Mouse (Mus musculus): ENCODE measurements around the gene Mto1. TPM values are rescaled to one million over a fixed set of nuclear protein-coding genes. Genes with fewer than 3 reads are reported as not detected.
"Not testable (repeated sequence)": the region's sequence is repeated elsewhere in the genome, so short reads cannot be mapped to it uniquely, and the experiment has no call there.

Mto1 gene
- total RNA-seq, 1 experiment from 2014 or later, result 47.7 TPM

DNA sequence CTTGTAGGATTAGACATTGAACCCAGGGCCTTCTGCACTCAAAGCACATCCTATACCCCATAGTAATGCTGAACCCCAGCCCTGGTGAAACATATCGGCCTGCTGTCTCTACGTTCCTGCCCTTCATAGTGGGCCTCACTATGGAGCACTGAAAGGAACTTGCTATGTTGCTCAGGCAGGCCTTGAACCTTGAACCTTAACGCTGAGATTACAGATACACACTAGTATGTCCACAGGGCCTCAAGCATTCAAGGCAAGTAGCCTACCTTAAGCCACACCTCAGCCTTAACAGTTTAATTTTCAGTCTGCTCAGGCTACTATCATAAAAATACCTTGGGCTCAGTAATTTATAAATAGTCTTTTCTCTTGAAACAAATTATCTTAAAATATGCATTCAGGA lies 44.2 kb downstream of the Mto1 start:
- no peak for ATAC-seq (replicated peaks in 1 of 2; ENCODE audit: insufficient read depth in 1 of 2, low FRiP score in 2 of 2, low TSS enrichment in 1 of 2, low read depth in 1 of 2, poor library complexity in 2 of 2, severe bottlenecking in 2 of 2)

DNA sequence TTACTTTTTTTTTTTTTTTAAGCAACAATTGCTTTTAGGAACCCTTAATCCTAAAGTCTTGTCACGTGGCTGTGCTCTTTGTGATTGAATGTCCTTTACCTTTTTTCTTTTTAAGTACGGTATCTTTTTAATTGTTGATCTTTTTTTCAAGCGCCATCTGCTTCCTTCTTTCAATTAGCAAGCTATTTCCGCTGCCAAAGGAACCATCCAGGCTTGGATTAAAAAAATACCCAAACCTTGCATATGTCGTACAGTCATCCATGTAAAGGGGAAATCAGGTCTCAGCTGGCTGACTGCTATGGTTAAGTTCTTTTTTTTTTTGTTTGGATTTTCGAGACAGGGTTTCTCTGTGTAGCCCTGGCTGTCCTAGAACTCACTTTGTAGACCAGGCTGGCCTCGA lies 45.2 kb downstream of the Mto1 start:
- ATAC-seq (replicated peaks in 1 of 2; ENCODE audit: insufficient read depth in 1 of 2, low FRiP score in 2 of 2, low TSS enrichment in 1 of 2, low read depth in 1 of 2, poor library complexity in 2 of 2, severe bottlenecking in 2 of 2), result 0 out of 4 replicates have a peak, but pooled peaks of 1 of the 2 experiments have one; percentile 4

- ATAC-seq (replicated peaks in 1 of 2; ENCODE audit: insufficient read depth in 1 of 2, low FRiP score in 2 of 2, low TSS enrichment in 1 of 2, low read depth in 1 of 2, poor library complexity in 2 of 2, severe bottlenecking in 2 of 2), result no peak
Measured at GRCm38 (mm10) chr9:78500386-78500785, 52.4 kb downstream of the Mto1 start.

DNA sequence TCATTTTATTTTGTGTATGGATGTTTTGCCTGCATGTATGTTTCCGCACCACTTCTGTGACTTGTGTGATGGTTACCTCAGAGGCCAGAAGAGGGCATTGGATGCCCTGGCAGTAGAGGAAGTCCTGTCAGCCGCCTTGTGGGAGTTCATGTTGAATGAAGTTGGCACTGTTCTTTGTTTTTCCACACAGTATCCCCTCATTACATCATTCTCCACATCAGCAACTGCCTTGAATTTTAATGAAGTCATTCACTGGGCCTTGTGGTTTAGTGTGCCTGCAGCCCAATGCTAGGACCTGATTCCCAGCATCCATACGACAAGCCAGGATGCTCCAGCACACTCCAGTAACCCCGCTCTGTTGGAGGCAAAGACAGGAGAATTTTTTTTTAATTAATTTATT lies 53.3 kb downstream of the Mto1 start:
- ATAC-seq (replicated peaks in 1 of 2; ENCODE audit: insufficient read depth in 1 of 2, low FRiP score in 2 of 2, low TSS enrichment in 1 of 2, low read depth in 1 of 2, poor library complexity in 2 of 2, severe bottlenecking in 2 of 2), result no peak

- no peak for ATAC-seq (replicated peaks in 1 of 2; ENCODE audit: insufficient read depth in 1 of 2, low FRiP score in 2 of 2, low TSS enrichment in 1 of 2, low read depth in 1 of 2, poor library complexity in 2 of 2, severe bottlenecking in 2 of 2)
Measured at GRCm38 (mm10) chr9:78503223-78504079, 55.4 kb downstream of the Mto1 start.

- no peak for ATAC-seq (replicated peaks in 1 of 2; ENCODE audit: insufficient read depth in 1 of 2, low FRiP score in 2 of 2, low TSS enrichment in 1 of 2, low read depth in 1 of 2, poor library complexity in 2 of 2, severe bottlenecking in 2 of 2)
Measured at GRCm38 (mm10) chr9:78504133-78504532, 56.1 kb downstream of the Mto1 start.

- ATAC-seq (replicated peaks in 1 of 2; ENCODE audit: insufficient read depth in 1 of 2, low FRiP score in 2 of 2, low TSS enrichment in 1 of 2, low read depth in 1 of 2, poor library complexity in 2 of 2, severe bottlenecking in 2 of 2), result no peak
Measured at GRCm38 (mm10) chr9:78504679-78505078, 56.7 kb downstream of the Mto1 start.

DNA sequence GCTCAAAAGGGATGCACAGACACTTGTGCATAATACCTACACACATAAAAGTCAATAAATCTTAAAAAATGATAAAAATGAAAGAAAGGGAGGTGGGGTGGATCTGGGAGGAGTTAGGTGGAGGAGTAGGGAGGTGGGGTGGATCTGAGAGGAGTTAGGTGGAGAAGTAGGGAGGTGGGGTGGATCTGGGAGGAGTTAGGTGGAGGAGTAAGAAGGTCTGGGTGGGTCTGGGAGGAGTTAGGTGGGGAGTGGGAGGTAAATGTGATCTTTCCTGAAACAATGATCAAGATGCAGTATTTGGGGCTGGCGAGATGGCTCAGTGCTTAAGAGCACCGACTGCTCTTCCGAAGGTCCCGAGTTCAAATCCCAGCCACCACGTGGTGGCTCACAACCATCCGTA lies 57.2 kb downstream of the Mto1 start:
- no peak for ATAC-seq (replicated peaks in 1 of 2; ENCODE audit: insufficient read depth in 1 of 2, low FRiP score in 2 of 2, low TSS enrichment in 1 of 2, low read depth in 1 of 2, poor library complexity in 2 of 2, severe bottlenecking in 2 of 2)

DNA sequence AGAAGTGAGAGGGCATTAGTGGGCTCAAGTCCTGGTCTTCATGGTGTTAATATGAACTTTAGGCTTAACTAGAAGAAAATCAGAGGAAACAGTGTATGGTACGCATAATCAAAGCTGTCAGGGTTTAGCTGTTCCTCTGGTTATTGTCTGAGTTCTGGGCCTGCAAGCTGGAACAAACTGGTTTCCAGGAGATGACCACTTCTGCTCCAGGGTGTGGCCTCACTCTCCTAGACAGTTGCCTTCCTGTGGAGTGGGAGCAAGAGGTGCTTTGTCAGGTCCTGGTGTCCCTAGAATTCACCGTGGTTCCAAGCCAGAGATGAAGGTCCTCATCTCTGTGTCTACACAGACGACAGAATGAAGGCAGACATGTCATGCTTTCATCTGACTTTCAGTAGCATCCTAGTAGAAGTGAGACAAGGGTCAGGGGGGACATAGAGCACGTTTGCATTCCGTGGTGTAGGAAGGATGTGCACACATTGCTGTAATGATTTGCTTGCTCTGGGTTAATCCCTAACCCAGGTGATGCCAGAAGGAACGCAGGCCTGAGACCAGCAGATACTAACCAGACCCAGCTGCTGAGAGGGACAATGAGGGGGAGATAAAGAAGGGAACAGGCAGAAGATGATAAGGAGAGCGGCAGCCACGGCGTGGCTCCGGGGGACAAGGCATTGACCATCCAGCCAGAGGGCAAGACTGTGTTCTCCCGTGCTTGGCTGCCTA lies 58.2 kb downstream of the Mto1 start:
- no peak for ATAC-seq (replicated peaks in 1 of 2; ENCODE audit: insufficient read depth in 1 of 2, low FRiP score in 2 of 2, low TSS enrichment in 1 of 2, low read depth in 1 of 2, poor library complexity in 2 of 2, severe bottlenecking in 2 of 2)

DNA sequence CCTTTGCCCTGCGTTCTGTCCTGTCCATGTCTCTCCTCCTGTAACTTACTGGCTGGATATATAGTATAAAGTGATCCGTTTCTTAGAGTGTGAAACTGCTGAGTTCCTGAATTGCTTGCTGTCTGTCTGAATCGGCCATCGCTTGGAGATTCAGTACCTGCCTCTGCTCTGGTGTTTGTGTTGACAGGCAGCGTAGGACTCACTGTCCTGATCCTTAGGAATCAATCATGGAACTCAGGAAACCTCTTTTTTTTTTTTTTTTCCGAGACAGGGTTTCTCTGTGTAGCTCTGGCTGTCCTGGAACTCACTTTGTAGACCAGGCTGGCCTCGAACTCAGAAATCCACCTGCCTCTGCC lies 58.7 kb downstream of the Mto1 start:
- no peak for ATAC-seq (replicated peaks in 1 of 2; ENCODE audit: insufficient read depth in 1 of 2, low FRiP score in 2 of 2, low TSS enrichment in 1 of 2, low read depth in 1 of 2, poor library complexity in 2 of 2, severe bottlenecking in 2 of 2)

DNA sequence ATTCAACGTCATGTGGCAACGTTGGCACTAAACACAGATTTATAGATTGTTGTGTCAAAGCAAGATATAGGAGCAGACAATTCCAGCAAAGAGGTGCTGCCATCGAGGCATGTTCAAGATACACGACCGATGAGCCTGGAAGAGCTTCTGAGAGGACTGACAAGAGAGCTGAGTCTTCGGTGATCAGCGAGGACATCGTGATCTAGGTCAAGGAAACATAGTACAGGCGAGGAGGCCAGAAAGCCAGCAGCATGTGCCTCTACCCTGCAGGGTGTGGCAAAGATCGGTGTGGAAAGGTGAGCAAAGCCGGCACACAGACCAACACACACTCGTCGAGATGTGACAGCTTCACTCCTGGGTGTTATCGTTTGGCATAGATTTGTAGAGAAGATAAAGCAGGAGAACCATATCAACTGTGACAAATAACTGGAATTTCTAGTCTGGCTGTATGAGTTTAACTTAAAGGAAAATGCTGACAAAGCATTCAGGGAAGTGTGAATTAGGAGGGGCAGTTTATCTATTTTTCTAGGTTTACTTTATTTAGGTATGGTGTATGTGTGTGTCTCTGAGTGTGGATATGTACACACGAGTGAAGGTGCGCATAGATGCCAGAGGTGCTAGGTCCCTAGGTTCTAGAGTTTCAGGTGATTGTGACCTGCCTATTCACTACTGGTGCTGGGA lies 60.2 kb downstream of the Mto1 start:
- no peak for ATAC-seq (replicated peaks in 1 of 2; ENCODE audit: insufficient read depth in 1 of 2, low FRiP score in 2 of 2, low TSS enrichment in 1 of 2, low read depth in 1 of 2, poor library complexity in 2 of 2, severe bottlenecking in 2 of 2)

GRCm38 (mm10) chr9:78511705-78512104 lies 63.7 kb downstream of the Mto1 start:
- ATAC-seq (replicated peaks in 1 of 2; ENCODE audit: insufficient read depth in 1 of 2, low FRiP score in 2 of 2, low TSS enrichment in 1 of 2, low read depth in 1 of 2, poor library complexity in 2 of 2, severe bottlenecking in 2 of 2), result no peak

DNA sequence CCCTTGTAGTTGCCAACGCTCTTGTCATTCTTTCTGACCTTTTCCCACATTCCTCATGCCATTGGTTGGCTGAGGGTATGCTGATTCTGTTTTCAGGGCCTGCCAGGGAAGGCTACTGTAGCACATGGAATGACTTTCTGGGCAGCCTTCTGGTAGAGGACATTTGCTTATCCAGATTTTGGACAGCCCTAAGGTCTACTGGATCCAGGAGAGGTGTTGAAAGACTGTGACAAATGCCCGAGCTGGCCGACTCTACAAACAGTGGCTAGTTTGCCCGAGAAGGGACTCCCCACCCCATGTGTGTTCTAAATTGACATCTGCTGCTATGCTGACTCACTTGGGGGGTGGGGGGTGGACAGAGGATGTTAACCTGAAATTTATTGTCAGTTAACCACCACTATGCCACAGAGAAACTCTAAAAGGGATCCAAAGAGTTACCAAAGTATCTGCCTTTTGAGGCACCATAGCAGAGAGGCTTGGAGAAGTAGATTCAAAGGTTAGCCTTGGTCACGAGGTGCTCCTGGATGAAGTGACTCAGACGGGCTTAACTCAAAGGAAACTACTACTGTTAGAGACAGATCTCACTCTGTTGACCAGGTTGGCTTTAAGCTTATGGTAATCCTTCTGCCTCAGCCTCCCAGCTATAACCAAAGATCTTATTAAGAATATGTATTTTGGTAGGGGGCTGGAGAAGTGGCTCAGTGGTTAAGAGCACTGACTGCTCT lies 65.9 kb downstream of the Mto1 start:
- ATAC-seq (replicated peaks in 1 of 2; ENCODE audit: insufficient read depth in 1 of 2, low FRiP score in 2 of 2, low TSS enrichment in 1 of 2, low read depth in 1 of 2, poor library complexity in 2 of 2, severe bottlenecking in 2 of 2), result no peak

DNA sequence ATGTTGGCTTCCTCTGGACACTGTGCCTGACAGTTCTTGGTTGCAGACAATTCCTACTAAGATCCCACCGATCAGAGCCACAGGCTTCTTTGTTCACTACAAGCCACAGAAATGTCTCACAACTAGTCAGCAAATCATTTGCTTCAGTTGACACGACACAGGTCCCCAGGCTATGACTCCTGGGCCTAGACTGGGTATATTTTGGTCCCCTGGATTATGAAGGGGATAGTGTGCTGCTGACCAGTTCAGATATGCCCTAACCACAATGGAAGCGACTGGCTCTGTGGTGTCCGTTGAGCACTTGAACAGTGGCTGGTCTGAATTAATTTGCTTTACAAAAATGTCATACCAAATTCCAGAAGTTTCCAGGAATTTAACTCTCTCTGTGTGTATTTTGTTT lies 66.7 kb downstream of the Mto1 start:
- ATAC-seq (replicated peaks in 1 of 2; ENCODE audit: insufficient read depth in 1 of 2, low FRiP score in 2 of 2, low TSS enrichment in 1 of 2, low read depth in 1 of 2, poor library complexity in 2 of 2, severe bottlenecking in 2 of 2), result no peak

DNA sequence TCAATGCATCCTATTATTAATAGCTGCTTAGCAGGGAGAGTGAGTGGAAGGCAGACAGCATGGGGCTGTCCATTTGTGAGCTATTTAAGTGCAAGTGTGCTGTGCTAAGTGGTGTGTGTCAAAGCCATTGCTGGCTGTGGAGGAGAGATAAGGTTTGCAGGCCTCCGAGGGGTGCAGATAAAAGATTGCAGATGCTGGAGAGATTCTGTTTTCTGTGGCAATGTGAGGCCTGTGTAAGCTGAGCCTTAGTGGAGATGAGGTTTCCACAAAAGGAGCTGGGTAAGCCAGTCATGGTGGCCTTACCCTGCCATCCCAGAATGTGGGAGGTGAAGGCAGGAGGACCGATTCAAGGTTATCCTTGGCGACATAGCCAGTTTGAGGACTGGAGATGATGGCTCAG lies 68.1 kb downstream of the Mto1 start:
- ATAC-seq (replicated peaks in 1 of 2; ENCODE audit: insufficient read depth in 1 of 2, low FRiP score in 2 of 2, low TSS enrichment in 1 of 2, low read depth in 1 of 2, poor library complexity in 2 of 2, severe bottlenecking in 2 of 2), result no peak

GRCm38 (mm10) chr9:78517237-78517636 lies 69.2 kb downstream of the Mto1 start:
- not testable (repeated sequence) for ATAC-seq (replicated peaks in 1 of 2; ENCODE audit: insufficient read depth in 1 of 2, low FRiP score in 2 of 2, low TSS enrichment in 1 of 2, low read depth in 1 of 2, poor library complexity in 2 of 2, severe bottlenecking in 2 of 2)

DNA sequence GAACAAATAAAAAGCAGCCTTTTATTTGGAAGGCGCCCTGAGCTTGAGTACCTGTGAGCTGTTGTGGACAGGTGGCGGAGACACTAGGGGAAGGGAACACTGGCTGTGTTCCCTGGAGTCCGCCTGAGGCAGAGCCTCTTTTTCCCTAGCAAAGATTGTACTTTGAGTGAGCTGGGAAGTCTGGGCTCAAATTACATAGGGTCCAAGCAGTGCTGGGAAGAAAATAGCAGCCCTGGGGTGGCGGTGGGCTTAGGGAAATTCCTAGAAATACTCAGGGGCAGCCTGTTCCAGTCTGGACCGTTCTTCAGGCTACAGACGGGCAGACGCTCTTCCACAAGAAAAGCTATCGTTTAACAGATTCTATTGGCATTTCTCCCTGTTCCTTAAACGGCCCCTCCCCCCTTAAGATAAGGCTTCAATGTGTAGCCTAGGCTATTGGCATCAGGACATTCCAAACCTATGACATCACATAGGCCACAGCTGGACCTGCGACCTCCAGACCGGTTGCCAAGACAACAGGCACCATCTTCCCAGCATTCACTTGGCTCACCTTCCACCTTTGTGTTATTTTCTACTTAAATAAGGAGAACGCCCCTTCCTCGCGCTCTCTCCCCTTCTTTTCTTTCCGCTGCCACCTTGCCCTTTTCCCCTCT lies 72.2 kb downstream of the Mto1 start:
- ATAC-seq (replicated peaks in 1 of 2; ENCODE audit: insufficient read depth in 1 of 2, low FRiP score in 2 of 2, low TSS enrichment in 1 of 2, low read depth in 1 of 2, poor library complexity in 2 of 2, severe bottlenecking in 2 of 2), result no peak

Data from hematopoietic stem cell, adult 5-6 weeks (primary cell).